Mouse (Mus musculus): ENCODE results near the gene Tnnc1. TPM values are rescaled to one million over a fixed set of nuclear protein-coding genes. Genes with fewer than 3 reads are reported as not detected.

Tnnc1 gene
- polyA plus RNA-seq (2011; ENCODE audit: insufficient read depth, insufficient read length, low read depth, missing spikeins) = 7.6 and 9.5 TPM in 2 replicates

DNA sequence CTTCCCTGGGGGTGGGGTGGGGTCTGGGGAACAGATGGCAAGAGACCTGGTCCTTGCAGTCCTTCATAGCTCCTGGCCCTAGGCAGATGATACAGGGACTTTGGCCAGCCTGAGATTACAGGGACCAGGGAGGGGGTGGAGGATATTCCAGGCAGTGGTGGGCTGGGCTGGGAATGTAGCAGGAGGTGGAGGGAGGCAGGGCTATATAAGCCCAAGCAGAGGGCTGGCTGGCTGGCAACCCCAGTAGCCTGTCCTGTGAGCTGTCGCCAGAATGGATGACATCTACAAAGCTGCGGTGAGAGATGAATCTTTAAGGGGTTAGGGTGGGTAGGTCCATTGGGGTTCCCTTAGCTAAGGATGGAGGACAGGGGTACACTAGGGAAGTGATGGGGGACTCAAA is at the start of gene Tnnc1:
TSS of gene Tnnc1 (plus strand) at position 229 of the 400 bp plus-strand sequence.
- TF ChIP-seq EP300 (IDR thresholded peaks at IDR 0.05; ENCODE audit: insufficient read depth, low read depth, low read length) = no peak
- TF ChIP-seq POLR2A (IDR thresholded peaks at IDR 0.05; ENCODE audit: insufficient read depth, low read length) = no peak
- no peak for TF ChIP-seq CTCF (IDR thresholded peaks at IDR 0.05; ENCODE audit: low read depth, low read length)
- Histone ChIP-seq H3K9ac (ENCODE audit: low read depth, poor library complexity, severe bottlenecking) (no peak within 1 kb of the TSS), H3K27me3 (ENCODE audit: control insufficient read depth, insufficient read depth, low read length, poor library complexity, severe bottlenecking) (no peaks in the 10 kb centered on the region), H3K27ac (ENCODE audit: insufficient read depth, low read length) (no peak within 1 kb of the TSS), H3K9me3 (replicated peaks; ENCODE audit: control insufficient read depth, insufficient read depth, low read length, poor library complexity, severe bottlenecking) (no peaks in the 10 kb centered on the region), H3K4me3 (ENCODE audit: low read depth, low read length) (0 out of 2 replicates have a peak within 1 kb of the TSS, but pooled peaks have one; percentile 61), H3K4me1 (ENCODE audit: control insufficient read depth, insufficient read depth, low read length) (peaks cover 3% of the 10 kb centered on the region), H3K36me3 (ENCODE audit: control insufficient read depth, insufficient read depth, low read length, poor library complexity, severe bottlenecking) (peaks cover 8% of the 10 kb centered on the region)

DNA sequence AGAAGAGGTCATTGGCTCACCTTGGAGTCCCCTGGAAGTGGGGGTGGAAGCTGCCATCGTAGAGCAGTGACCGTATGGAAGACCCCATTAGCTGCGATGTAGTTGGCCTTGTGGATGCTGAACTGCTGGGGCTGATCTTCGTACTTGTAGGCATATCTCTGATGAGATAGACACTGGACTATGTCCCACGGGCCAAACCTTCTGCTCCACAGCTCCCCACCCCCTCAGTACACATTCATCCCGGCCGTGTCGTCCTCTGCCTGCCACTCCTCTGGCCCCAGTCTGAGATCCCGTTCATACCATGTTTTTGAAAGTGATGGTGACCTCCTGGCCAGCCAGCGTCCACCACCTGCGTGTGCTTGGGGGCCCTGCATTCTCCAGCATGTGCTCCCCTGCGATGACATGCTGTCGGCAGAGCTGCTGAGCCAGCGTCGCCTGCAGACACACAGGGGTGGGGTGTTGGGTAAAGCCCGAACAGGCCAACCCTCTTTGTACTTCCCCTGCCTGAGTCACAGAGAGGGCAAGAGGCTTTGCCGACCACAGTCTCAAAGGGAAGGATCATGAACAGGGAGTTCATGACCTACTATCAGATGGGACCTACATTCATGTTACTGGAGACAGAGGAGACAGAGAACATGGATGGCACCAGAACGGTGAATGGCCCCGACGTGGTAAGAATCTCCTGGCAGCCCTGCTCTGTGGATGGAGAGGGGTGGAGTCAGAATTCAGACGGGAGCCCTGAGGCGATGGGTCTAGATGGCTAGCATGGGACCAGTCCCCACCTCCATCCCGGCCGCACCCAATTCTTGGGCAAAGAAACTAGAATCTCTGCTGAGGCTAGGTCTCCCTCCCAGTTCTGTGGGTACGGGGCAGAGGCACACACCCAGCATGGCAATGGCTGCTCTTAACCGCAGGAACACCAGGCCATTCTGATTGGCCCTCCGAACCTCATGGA is 47.6 kb upstream of the Tnnc1 start:
- H3K27me3 ChIP-seq (ENCODE audit: control insufficient read depth, insufficient read depth, low read length, poor library complexity, severe bottlenecking) = no peaks in the 10 kb centered on the region
- no peak overlapping the region for H3K4me3 ChIP-seq (ENCODE audit: low read depth, low read length)
- H3K9ac ChIP-seq (ENCODE audit: low read depth, poor library complexity, severe bottlenecking) = no peak overlapping the region
- no peaks in the 10 kb centered on the region for H3K4me1 ChIP-seq (ENCODE audit: control insufficient read depth, insufficient read depth, low read length)
- no peak overlapping the region for H3K27ac ChIP-seq (ENCODE audit: insufficient read depth, low read length)
- H3K36me3 ChIP-seq (ENCODE audit: control insufficient read depth, insufficient read depth, low read length, poor library complexity, severe bottlenecking) = no peaks in the 10 kb centered on the region
- TF ChIP-seq POLR2A (IDR thresholded peaks at IDR 0.05; ENCODE audit: insufficient read depth, low read length) (no peak), EP300 (IDR thresholded peaks at IDR 0.05; ENCODE audit: insufficient read depth, low read depth, low read length) (no peak), CTCF (IDR thresholded peaks at IDR 0.05; ENCODE audit: low read depth, low read length) (no peak)
- no peaks in the 10 kb centered on the region for H3K9me3 ChIP-seq (replicated peaks; ENCODE audit: control insufficient read depth, insufficient read depth, low read length, poor library complexity, severe bottlenecking)

DNA sequence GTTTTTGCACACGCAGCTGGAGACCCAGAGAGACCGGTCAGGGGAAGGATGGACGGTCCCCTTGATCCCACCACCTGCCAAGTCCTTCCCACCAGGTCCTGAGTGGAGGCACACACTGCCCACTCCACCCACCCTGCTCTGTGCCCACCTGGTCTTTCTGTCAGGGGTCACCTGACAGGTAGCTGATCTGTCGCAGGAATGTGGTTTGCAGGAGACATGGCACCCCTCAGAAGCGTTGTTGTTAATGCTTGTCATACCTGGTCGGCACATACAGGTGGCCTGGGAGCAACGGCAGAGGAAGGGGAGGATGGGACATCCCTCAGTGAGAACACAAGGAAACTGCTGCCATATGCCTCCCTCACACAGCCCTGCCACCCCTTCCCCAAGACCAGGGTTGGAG is 46.9 kb upstream of the Tnnc1 start:
- TF ChIP-seq POLR2A (IDR thresholded peaks at IDR 0.05; ENCODE audit: insufficient read depth, low read length) = no peak
- no peak for TF ChIP-seq EP300 (IDR thresholded peaks at IDR 0.05; ENCODE audit: insufficient read depth, low read depth, low read length)
- no peak for TF ChIP-seq CTCF (IDR thresholded peaks at IDR 0.05; ENCODE audit: low read depth, low read length)
- Histone ChIP-seq H3K9me3 (replicated peaks; ENCODE audit: control insufficient read depth, insufficient read depth, low read length, poor library complexity, severe bottlenecking) (no peaks in the 10 kb centered on the region), H3K36me3 (ENCODE audit: control insufficient read depth, insufficient read depth, low read length, poor library complexity, severe bottlenecking) (no peaks in the 10 kb centered on the region), H3K4me1 (ENCODE audit: control insufficient read depth, insufficient read depth, low read length) (no peaks in the 10 kb centered on the region), H3K9ac (ENCODE audit: low read depth, poor library complexity, severe bottlenecking) (no peak overlapping the region), H3K27me3 (ENCODE audit: control insufficient read depth, insufficient read depth, low read length, poor library complexity, severe bottlenecking) (no peaks in the 10 kb centered on the region), H3K4me3 (ENCODE audit: low read depth, low read length) (no peak overlapping the region), H3K27ac (ENCODE audit: insufficient read depth, low read length) (no peak overlapping the region)

DNA sequence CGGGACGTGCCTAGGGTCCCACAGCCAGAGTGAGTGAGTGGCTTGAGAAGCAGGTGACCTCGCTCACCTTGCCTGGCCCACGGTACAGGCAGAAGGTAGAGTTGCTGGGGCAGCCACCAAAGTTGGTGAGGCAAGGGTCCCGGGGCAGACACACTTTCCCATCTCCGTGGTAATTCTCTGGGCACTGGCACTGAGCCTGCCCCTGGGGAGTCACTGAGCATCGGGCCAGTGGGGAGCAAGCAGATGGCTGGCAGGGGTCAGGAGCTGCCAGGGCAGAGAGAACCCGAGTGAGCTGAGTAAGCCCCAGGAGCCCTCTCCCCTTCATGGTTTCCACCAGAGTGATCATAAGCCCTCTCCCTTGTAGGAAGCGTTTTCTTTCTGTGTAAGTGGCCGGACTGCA is 46.5 kb upstream of the Tnnc1 start:
- no peaks in the 10 kb centered on the region for H3K27me3 ChIP-seq (ENCODE audit: control insufficient read depth, insufficient read depth, low read length, poor library complexity, severe bottlenecking)
- H3K36me3 ChIP-seq (ENCODE audit: control insufficient read depth, insufficient read depth, low read length, poor library complexity, severe bottlenecking) = no peaks in the 10 kb centered on the region
- H3K4me1 ChIP-seq (ENCODE audit: control insufficient read depth, insufficient read depth, low read length) = no peaks in the 10 kb centered on the region
- no peak overlapping the region for H3K4me3 ChIP-seq (ENCODE audit: low read depth, low read length)
- no peaks in the 10 kb centered on the region for H3K9me3 ChIP-seq (replicated peaks; ENCODE audit: control insufficient read depth, insufficient read depth, low read length, poor library complexity, severe bottlenecking)
- no peak overlapping the region for H3K9ac ChIP-seq (ENCODE audit: low read depth, poor library complexity, severe bottlenecking)
- TF ChIP-seq EP300 (IDR thresholded peaks at IDR 0.05; ENCODE audit: insufficient read depth, low read depth, low read length) = no peak
- no peak for TF ChIP-seq POLR2A (IDR thresholded peaks at IDR 0.05; ENCODE audit: insufficient read depth, low read length)
- no peak for TF ChIP-seq CTCF (IDR thresholded peaks at IDR 0.05; ENCODE audit: low read depth, low read length)
- no peak overlapping the region for H3K27ac ChIP-seq (ENCODE audit: insufficient read depth, low read length)

DNA sequence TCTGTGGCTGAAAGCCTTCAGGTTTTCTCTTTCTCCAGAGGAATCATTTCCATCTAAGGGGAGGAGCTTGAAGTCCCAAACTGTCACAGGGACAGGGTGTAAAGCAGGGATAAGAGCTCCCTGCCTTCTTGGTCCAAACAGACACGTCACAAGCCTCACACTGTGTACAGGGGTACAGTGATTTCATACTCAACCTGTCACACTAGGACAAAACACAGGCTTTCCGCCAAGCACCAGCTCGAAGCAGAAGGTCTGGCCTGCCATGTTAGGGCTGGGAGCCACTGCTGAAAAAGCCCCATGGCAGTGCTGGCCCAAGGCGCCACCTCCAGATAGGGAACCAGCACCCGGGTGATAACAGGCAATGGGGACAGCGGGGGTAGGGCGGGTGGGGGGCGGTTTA is 44.0 kb upstream of the Tnnc1 start:
- no peaks in the 10 kb centered on the region for H3K4me1 ChIP-seq (ENCODE audit: control insufficient read depth, insufficient read depth, low read length)
- no peaks in the 10 kb centered on the region for H3K36me3 ChIP-seq (ENCODE audit: control insufficient read depth, insufficient read depth, low read length, poor library complexity, severe bottlenecking)
- H3K9ac ChIP-seq (ENCODE audit: low read depth, poor library complexity, severe bottlenecking) = no peak overlapping the region
- H3K9me3 ChIP-seq (replicated peaks; ENCODE audit: control insufficient read depth, insufficient read depth, low read length, poor library complexity, severe bottlenecking) = no peaks in the 10 kb centered on the region
- H3K27ac ChIP-seq (ENCODE audit: insufficient read depth, low read length) = no peak overlapping the region
- no peak overlapping the region for H3K4me3 ChIP-seq (ENCODE audit: low read depth, low read length)
- H3K27me3 ChIP-seq (ENCODE audit: control insufficient read depth, insufficient read depth, low read length, poor library complexity, severe bottlenecking) = no peaks in the 10 kb centered on the region
- TF ChIP-seq POLR2A (IDR thresholded peaks at IDR 0.05; ENCODE audit: insufficient read depth, low read length) (no peak), EP300 (IDR thresholded peaks at IDR 0.05; ENCODE audit: insufficient read depth, low read depth, low read length) (no peak), CTCF (IDR thresholded peaks at IDR 0.05; ENCODE audit: low read depth, low read length) (no peak)

DNA sequence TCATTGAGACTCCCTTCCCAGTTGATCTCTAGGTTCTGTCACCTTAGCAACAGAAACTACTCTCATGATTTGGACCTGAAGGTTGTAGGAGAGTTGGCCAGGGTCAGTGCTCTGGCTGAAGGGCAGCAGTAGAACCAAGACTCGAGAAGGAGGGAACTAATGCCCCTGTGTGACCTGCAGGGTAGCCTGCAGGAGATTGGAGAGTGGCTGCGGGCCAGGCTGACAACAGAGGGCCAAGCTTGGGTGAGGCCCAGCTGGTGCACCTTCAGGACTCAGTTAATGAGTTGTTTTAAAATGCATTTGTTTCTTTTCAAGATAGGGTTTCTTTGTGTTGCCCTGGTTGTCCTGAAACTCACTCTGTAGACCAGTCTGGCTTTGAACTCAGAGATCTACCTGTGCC is 43.1 kb upstream of the Tnnc1 start:
- H3K27me3 ChIP-seq (ENCODE audit: control insufficient read depth, insufficient read depth, low read length, poor library complexity, severe bottlenecking) = no peaks in the 10 kb centered on the region
- H3K9me3 ChIP-seq (replicated peaks; ENCODE audit: control insufficient read depth, insufficient read depth, low read length, poor library complexity, severe bottlenecking) = no peaks in the 10 kb centered on the region
- no peaks in the 10 kb centered on the region for H3K36me3 ChIP-seq (ENCODE audit: control insufficient read depth, insufficient read depth, low read length, poor library complexity, severe bottlenecking)
- H3K4me3 ChIP-seq (ENCODE audit: low read depth, low read length) = no peak overlapping the region
- H3K4me1 ChIP-seq (ENCODE audit: control insufficient read depth, insufficient read depth, low read length) = no peaks in the 10 kb centered on the region
- TF ChIP-seq POLR2A (IDR thresholded peaks at IDR 0.05; ENCODE audit: insufficient read depth, low read length) = no peak
- no peak for TF ChIP-seq EP300 (IDR thresholded peaks at IDR 0.05; ENCODE audit: insufficient read depth, low read depth, low read length)
- no peak for TF ChIP-seq CTCF (IDR thresholded peaks at IDR 0.05; ENCODE audit: low read depth, low read length)
- H3K9ac ChIP-seq (ENCODE audit: low read depth, poor library complexity, severe bottlenecking) = no peak overlapping the region
- no peak overlapping the region for H3K27ac ChIP-seq (ENCODE audit: insufficient read depth, low read length)

All from ES-Bruce4 (cell line).